Mouse (Mus musculus) layer of hippocampus, postnatal 14 days (tissue): ENCODE data around the gene Gnb5. TPM values are rescaled to one million over a fixed set of nuclear protein-coding genes. Genes with fewer than 3 reads are reported as not detected.
A peak's percentile ranks its signal among the peaks of the same experiment; 100 is the strongest.

Experiments used
- DNase-seq, 2 experiments: peaks; one replicate each; pipeline ENCODE4 v3.0.0; 2021 to 2022; ENCODE audit warnings: low spot score in 2 of 2, mixed read lengths in 1 of 2
- total RNA-seq, 2 experiments: library from RNA; stranded (reverse); gene quantifications; 2 replicates each; pipeline ENCODE4 v1.2.3; 2021

Gnb5 gene
- total RNA-seq, 2 experiments from 2014 or later: 115 to 120 TPM

DNA sequence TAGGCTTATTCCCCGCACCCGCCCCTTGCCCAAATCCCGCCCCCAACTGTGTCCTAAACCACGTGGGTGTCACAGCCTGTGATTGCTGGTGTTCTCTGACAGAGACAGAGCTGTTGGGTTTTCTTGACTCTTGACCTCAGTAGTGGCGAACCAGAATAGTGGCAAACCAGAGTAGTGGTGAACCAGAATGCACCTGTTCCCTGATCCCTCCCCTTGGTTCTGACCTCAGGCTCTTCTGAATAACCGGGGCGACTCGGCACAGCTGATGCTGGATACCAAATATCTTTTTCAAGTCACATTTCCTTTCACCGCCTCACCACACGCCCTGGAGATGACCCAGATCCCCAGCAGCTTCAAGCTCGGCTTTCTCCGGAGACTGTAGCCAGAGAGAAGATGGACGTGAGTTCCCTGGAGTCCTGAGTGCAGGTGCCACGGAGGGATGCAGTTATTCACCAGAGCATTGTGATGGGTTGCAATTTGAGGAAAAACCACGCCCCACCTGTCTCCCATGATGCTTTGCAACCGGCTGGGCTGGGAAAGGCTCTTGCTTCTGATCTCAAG lies 2.3 kb upstream of the Gnb5 start:
- no peak for DNase-seq

DNA sequence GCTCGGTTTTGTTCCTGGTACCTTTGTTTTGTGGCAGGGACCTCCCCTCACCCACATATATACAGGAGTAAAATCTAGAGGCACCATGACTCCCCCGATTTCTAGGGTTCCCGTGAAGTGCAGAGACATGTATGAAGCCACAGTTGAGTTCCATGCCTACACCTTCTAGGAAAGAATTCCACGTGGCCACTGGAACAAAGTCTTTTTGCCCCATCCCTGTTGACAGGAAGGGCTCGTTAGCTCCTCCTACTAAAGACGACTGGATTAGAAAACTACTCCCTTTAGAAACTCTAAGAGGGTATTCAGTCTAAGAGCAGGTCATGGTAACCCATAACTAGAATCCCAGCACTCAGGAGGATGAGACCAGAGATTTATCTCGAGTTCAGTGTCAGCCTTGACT lies 1.8 kb upstream of the Gnb5 start:
- no peak for DNase-seq

DNA sequence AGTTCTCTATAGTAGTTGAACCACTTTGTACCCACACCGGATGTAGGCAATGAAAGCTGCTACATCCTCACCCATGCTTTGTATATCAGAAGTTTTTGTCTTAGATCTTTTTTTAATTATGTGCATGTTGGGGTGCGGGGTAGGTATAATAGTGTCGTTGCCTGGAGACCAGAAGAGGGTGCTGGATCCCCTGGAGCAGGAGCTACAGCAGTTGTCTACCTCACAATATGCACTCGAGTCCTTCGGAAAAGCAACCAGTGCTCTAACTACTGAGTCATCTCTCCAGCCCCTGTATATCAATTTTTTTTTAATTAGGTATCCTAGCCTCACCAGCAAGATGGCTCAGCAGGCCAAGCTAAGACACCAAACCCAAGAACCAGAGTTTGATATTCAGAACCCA lies 927 bp downstream of the Gnb5 start:
- no peak for DNase-seq

DNA sequence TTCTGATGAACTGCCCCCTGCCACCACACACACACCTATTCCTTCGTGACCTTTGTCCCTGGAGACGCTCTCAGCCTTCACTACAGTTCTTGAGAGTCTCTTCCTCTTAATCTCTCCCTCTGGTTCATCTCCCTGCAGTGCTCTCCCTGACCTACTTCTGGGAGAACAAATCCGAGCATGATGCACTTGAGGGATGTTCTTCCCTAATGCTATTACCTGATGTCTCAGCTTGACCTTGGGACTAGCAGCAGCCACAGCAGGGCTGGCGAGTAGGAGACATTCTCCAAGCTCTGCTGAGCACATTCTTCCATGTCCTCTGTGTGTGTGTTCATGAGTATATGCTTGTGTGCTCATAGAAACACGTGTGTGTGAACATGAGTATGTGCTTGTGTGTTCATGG lies 2.5 kb downstream of the Gnb5 start:
- DNase-seq: no peak

DNA sequence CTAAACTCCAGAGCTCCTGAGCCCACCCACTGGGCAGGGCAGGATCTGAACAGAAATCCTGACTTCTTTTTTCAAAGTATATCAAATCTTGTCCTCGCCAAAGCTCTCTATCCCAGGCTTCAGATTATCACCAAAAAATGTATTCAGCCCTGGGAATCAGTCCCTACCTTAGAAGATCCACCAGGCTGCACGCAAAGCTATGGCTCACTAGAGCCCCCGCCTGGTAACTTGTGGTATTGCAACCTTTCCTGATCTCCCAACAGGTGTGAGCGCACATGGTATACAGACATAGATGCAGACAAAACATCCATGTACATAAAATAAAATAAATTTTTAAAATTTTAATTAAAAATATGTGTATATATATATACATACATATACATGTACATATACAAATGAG lies 5.9 kb downstream of the Gnb5 start:
- peak; percentile 77 to 86 for DNase-seq

DNA sequence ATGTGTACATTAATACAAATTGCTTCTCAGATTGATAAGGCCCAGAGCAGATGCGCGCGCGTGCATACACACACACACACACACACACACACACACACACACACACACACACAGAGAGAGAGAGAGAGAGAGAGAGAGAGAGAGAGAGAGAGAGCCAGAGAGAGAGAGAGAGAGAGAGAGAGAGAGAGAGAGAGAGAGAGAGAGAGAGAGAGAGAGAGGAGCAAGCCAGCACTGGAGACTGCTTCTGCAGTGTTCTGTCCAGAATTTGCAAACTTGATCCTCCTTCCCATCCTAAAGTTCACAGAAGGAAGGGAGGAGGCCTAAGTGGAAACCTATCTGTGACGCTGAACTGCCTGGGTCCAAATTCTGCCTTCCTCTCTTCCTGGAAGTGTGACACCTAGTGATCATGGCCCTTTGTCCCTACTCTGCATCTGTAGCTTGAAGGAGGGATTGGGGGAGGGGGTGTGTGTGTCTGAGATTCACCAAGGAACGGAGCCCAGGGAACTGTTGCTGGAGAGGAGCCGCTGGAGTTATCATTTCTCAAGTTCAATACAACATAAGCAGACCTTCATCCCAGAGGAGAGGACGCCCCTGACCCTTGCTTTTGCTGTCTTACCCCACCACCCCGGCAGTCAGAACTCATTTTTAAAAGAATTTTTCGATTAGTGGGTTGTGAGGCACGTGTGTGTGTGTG lies 7.2 kb downstream of the Gnb5 start:
- no peak for DNase-seq

DNA sequence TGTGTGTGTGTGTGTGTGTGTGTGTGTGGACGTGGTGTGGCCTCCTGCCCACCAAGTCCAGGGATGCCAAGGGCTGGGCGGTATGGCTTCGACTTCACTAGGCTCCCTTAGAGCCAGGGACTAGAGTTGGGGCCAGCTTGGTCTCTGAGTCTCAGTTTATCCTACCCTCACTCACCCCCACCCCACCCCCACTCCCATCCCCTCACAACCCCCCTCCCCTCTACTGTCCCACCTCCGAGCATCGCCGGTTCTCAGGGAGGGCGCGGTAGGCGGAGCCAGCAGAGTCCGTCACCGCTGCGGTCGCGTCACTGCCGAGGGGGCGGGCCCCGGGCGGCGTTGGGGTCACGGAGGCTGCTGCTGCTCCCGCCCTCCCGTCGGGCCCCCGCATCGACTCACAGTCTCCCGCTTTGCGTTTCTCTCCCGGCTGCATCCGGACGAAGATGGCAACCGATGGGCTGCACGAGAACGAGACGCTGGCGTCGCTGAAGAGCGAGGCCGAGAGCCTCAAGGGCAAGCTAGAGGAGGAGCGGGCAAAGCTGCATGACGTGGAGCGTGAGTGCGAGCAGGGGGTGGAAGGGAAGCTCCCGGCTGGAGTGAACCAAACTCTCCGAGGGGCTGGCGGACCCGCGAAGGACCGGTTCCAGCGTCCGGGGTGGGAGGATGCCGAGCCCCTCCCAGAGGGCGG lies 7.9 kb downstream of the Gnb5 start:
- DNase-seq: peak; percentile 83 to 84

DNA sequence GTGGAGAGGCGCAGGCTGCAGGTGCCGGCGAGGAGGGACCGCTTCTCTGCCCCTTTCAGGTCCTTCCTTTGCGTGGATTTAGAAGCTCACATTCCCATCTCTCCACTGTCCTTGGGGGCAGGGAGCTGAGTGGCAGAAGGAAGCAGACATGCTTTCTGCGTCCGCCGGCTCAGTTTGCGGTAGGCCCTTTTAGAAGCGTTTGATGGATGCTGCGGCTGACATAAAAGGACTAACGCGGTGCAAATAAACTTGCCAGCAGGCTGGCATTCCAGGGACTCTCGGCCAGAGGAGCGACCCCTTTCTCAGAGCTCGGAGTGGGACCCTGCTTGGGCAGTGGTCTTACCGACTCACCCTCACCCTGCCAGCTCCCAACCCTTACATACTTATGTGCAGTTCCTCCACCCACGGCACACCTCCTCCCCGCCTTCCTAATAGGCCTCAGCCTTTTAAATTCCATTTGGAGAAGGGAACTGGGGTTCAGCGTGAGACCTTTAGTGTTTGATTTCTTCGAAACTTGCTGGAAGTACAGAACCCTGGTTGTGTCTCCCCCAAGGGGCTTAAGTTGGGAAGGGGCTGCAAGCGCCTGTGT lies 8.5 kb downstream of the Gnb5 start:
- DNase-seq: no peak

DNA sequence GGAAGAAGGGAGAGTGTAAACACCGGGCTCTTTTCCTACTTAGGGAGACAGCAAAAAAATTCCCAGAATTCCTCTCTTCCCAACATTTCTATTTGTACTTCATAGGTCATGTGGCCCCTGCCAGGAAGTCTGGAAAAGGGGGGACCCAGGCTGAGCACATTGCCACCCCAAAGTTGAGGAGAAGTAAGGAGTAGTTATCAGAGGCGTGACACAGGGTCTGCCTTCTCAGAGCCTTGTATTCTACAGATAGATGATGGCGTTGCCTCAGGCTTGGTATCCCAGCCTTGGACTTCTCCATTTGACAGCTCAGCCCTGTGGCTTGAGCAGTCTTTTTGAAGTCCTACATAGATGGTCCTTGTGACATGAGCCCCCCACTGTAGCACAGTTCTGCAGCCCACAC lies 9.2 kb downstream of the Gnb5 start:
- no peak for DNase-seq

DNA sequence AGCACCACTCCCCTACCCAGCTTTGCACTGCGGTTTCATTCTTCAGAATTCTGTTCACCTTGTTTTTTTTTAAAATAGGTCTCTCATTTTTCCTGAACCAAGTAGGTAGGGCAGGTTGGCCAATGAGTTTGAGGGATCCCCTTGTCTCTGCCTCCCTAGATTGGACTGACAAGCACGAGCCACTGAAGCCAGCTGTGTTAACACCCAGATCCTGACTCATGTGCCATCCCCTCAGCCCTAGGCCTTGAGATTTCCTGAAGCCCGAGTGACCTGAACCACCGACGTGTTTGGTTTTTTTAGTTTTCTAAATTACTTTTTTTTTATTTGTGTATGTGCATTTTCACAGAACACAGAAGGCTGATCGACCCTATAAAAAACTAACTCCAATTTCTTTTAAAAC lies 10.7 kb downstream of the Gnb5 start:
- DNase-seq: no peak

DNA sequence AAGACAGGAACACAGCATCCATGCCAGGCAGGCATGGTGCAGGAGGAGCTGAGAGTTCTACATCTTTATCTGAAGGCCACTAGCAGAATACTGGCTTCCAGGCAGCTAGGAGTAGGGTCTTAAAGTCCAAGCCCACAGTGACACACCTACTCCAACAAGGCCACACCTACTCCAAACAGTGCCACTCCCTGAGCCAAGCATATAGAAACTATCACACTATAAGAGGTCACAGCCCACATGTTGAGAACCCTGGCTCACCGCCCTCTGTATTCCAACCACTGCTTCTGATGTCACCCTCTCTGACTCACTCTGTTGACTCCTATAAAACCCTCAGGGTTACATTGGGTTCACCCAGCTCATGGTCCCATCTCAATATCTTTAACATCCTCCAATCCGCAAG lies 12.1 kb downstream of the Gnb5 start:
- DNase-seq: no peak

DNA sequence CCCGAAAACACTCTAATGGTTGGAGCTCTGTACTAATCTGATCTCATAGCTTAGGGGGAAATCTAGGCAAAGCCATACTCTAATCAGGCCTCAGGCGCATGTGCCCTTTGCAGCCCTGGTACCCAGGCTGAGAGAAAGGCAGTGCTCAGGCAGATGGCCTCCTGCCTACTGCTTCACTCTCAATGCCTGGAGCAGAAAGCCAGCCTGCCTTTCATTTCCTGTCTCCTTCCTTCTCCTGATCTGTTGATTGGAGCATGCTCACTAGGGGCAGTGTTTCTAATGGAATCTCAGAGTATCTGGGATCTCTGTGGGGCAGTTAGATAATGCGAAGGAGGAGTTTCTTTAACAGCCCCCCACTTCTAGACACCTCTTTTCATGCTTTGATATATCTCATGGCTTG lies 13.3 kb downstream of the Gnb5 start:
- peak in 1 of 2 experiments; percentile 55 for DNase-seq

DNA sequence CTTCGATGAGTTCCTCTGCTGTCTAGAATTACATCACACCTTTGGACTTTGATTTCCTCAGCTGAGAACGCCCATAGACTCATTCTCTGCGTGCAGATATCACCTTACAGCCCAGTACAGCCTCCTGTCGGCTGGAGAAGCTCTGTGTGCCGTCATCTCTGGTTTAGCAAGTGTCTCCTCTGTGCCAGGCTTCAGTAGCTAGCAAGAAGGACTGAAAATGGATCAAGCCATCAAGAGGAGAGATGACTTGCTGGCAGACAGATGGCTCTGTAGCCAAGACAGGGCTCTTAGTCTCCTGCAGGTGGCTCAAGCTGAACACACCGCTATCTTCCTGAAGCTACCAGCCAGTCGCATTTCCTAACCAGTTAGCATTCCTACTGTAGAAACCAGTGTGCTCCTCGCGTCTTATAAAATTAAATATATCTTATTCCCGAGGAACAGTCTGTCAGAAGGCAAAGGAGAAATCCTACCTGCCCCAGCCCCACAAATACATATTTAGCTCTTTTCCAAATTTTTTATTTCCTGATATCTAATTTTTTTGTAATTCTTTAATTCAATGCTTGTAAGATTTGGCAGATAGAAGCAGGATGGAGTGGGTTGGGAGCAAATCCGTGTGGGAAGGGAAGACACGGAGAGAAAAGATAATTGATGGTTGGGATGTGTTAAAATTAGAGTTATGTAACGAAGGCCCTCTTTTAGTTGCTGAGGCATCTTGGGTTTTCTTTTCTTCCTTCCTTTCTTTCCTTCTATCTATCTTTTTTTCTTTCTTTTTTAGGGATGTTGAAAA lies 16.2 kb downstream of the Gnb5 start:
- DNase-seq: no peak

DNA sequence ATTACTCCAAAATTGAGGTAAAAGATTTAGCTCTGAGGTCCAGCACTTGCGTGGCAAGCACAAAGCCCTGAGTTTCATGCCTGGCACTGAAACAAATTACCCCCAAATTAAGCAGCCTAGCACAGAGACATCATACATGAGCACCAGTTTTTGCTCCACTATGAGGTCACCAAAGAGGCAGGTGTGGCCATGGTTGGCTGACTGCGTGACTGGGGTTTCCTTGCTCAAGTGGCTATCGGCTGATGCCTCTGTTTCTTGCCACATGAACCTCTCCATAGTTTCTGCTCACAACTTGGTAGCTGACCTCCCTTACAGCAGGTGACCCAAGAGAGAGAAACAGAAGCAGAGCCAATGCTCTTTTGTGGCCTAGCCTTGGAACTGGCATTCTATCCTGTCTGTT lies 22.0 kb downstream of the Gnb5 start:
- DNase-seq: no peak

DNA sequence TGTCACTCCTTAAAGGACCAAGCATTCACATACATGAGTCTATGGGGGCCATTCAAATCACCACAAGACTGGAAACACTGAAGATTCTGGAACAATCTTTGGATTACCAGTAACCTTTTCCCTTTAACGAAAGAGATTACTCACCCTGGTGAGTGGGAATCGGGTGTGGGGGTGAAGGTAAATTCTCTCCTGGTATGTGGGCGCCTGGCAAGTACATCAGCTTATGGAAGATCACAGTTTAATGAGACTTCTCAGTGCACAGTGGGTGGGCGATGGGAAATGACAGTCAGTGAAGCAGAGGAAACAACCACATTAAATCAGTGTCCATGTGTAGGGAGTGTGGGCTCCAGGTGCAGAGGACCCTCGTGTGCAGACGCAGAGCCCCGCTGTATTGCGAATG lies 24.7 kb downstream of the Gnb5 start:
- no peak for DNase-seq

DNA sequence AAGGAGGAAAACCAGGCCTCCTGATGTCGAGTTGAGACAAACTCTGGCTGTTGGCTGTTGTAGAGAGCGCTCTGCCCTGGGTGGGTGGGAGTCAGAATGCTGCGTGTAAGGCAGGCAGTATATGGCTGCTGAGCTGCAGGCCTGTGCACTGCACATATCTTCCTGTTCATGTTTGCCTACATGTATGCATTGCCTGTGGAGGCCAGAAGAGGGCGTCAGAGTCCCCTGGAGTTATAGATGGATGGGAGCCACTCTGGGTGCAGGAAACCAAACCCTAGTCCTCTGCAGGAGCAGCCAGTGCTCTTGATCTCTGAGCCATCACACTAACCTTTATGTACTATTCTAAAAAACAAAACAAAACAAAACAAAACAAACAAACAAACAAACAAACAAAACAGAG lies 28.4 kb downstream of the Gnb5 start:
- DNase-seq: no peak

DNA sequence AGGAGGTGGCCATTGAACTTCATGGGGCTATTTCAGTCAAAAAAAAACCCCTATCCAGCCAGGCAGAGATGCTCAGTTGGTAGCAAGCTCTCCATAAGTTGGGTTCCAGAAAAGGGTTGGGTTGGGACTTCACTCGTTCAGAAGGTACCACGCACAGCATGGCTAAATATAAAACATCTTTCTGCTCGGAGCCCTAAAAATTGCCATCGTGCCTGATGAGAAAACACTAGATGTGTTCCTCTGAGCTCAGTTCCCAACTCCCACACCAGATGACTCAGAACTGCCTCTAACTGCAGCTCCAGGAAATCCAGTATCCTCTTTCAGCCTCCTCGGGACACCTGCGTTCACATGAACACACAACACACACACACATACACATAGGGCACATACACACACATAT lies 31.9 kb downstream of the Gnb5 start:
- peak in 1 of 2 experiments; percentile 59 for DNase-seq

DNA sequence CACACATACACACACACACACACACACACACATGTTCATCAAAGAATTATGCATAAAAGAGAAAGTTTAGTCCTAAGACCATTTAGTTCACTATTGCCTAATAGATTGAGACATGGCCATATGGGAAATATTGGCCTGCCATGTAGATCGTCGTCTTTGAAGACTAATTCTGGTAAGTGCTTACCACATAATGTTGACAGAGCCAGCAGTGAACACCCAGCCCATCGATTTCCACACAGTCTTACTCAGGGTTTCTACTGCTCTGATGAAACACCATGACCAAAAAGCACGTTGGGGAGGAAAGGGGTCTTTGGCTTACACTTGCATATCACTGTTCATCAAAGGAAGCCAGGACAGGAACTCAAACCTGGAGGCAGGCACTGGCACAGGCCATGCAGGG lies 36.3 kb downstream of the Gnb5 start:
- no peak for DNase-seq

DNA sequence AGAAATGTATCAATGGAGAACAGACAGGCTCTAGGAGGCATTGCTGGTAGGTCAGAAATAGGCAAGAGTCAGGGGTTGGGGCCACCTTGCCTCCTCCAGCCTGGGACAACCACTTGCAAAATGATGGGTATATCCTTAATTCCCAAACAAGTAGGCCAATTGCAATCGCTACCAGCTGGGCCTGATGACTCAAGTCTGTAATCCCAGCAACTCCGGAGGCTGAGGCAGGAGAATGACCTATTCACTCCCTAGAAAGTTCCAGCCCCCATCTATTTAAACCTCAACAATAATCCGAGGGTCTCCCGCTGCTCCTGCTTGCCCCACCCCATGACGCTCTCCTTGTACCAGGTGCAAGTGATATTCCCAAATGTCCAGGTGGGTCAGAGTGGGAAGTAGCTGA lies 41.4 kb downstream of the Gnb5 start, which contains the start of gene Bcl2l10:
Gene Bcl2l10 (plus strand): TSS at position 301 of the 400 bp plus-strand sequence.
- no peak for DNase-seq

DNA sequence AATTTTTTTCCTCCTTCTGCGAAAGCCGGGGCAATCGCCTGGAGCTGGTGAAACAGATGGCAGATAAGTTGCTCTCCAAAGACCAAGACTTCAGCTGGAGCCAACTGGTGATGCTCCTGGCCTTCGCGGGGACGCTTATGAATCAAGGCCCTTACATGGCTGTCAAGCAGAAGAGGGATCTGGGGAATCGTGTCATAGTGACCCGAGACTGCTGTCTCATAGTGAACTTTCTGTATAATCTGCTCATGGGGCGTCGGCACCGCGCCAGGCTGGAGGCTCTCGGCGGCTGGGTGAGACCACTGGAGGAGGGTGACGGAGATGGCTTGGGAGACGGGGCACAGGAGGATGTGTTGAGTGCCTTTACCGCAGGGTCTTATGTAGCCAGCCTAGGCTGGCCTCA lies 42.0 kb downstream of the Gnb5 start:
- DNase-seq: no peak

DNA sequence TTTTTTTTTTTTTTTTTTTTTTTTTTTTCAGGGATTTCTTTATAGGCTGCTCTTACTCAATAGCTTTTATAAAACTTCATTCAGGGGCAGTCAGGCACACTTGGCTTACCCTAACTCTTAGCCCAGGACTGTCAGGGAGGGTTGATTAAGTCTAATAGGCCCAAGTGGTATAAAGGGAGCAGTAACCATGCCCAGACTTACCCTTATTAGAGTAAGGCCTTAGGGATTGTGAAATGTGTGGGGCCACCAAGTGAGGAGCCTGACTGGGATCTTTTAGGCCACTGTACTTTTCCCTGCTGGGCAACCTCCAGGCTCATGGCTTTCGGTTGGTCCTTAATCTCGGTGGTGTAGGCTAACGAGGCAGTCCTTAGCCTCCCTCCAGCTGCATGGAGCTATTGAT lies 42.6 kb downstream of the Gnb5 start:
- DNase-seq: no peak

DNA sequence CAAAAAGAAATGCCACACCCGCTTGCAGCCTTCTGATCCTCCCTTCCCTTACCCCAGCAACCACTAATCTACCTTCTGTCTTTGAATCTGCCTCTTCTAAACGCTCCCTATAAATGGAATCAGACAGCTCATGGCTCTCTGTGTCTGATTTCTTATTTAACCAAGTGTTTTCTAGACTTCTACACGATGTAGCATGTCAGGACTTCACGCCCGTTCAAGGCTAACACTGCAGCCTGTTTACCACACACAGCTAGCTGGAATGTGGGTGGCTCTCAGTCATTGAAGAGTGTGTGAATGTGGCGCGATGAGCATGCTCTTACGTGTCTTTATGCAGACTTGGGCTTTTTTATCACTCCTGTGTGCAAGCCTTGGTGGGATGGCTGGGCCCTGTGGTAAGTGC lies 47.0 kb downstream of the Gnb5 start:
- DNase-seq: no peak
